9 mouse cellular contexts compared by ENCODE assay signal in the genomic region with DNA sequence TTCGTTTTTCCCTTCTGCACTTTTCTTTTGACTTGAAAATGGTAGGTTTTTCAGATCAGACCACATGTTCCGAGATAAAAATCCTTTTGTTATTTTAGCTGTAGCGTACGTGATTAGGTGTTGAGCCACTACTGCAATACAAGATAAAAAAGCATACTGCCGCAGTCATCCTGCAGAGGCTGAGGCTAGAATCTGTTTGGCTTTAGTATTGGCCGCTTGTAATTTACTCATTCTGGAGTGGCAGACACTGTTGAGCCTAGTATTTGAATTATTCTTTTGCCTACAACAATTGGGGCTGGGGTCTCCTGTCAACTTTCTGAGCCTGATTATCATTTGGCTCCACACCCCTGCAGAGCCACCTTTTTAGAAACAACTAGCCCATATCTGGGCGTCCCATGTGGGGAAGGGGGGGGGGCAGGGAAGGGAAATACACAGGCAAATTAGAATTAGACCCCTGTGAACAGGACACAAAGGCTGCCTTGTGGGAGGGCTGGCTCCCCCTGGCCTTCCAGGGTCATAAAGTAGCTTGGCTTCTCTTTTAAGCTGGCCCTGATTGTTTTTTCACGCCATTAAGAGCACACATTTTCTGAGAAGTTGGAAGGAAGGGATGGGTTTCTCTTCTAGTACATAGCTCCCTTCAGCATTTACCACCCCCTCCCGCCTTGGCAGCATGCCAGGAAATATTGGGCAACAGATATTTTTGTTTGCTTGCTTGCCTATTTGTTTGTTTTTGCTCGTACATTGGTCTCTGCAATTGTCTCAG.
DNase-seq lines count a peak whose midpoint lies in the region; ATAC-seq lines count a peak whose summit lies in the region.
"Had no signal": no experiment of that assay in that cellular context is flagged by ENCODE, and none has a peak within 500 bp of the region (broad histone marks: within the 10 kb centered on the region; RNA-seq: fewer than 3 reads in every experiment).

No protein-coding gene starts in this region.

- H3K27me3 ChIP-seq in heart, embryonic 11.5 days (ENCODE audit: control insufficient read depth, insufficient read depth, low read length), result no peaks in the 10 kb centered on the region

- ATAC-seq in heart, embryonic 11.5 days (replicated peaks; ENCODE audit: insufficient number of reproducible peaks, low FRiP score, low TSS enrichment), result no peak
- no peak for ATAC-seq in activated CD4-positive, CD25-positive, alpha-beta regulatory T cell, adult 4 months

- no peak overlapping the region for H3K4me3 ChIP-seq in heart, embryonic 11.5 days (ENCODE audit: low read depth, low read length)

- H3K9ac ChIP-seq in heart, embryonic 11.5 days (ENCODE audit: low read depth, low read length), result no peak overlapping the region
- H3K9ac ChIP-seq: liver, embryonic 14.5 days had no signal

- H3K4me2 ChIP-seq in heart, embryonic 11.5 days, result peak overlapping the region; percentile 25

- peak; percentile 5 to 13 for DNase-seq in kidney, adult 8-10 months
- no peak for DNase-seq in kidney, adult 11 months
- peak; percentile 24 to 41 for DNase-seq in adrenal gland, postnatal 36 days
- peak; percentile 45 to 62 for DNase-seq in kidney, postnatal 25 days
- peak; percentile 68 for DNase-seq in retina, postnatal 1 day
- DNase-seq in thymus, postnatal 10 days (ENCODE audit: low spot score in 2 of 2), result no peak

- H3K36me3 ChIP-seq in heart, embryonic 11.5 days (ENCODE audit: control insufficient read depth, insufficient read depth, low read length), result no peaks in the 10 kb centered on the region

- 0 out of 2 replicates have a peak, but pooled peaks cover 4% of the 10 kb centered on the region for H3K4me1 ChIP-seq in heart, embryonic 11.5 days (ENCODE audit: control insufficient read depth, insufficient read depth, low read length)

- no peak overlapping the region for H3K27ac ChIP-seq in heart, embryonic 11.5 days (ENCODE audit: low read depth, low read length)
- H3K27ac ChIP-seq: liver, embryonic 14.5 days had no signal

- H3K9me3 ChIP-seq in heart, embryonic 11.5 days (replicated peaks; ENCODE audit: control insufficient read depth, low read length), result no peaks in the 10 kb centered on the region

- 10% methylated on average over 10 of the region's 10 CpGs for WGBS in heart, embryonic 11.5 days (ENCODE audit: insufficient replicate concordance)

Comparison
In these comparisons a context has a peak if more than half of its experiments do, and no peak if none do; other contexts are left out.
1. DNase-seq: peak in kidney, adult 8-10 months (2 of 2), adrenal gland, postnatal 36 days (2 of 2), kidney, postnatal 25 days (2 of 2) and retina, postnatal 1 day (single experiment); none in kidney, adult 11 months (single experiment) and thymus, postnatal 10 days (0 of 2).